Mouse (Mus musculus) embryonic fibroblast, embryonic 13.5 days (primary cell): ENCODE results near the gene Hsd3b5.

Source experiments
- CTCF ChIP-seq: IDR thresholded peaks from 2 replicates; pipeline ENCODE4 v1.5.1; 2011; ENCODE audit warnings: mild to moderate bottlenecking, control low read depth, low read length, moderate library complexity, borderline replicate concordance; ENCODE audit not compliant: insufficient read depth
- POLR2A ChIP-seq: IDR thresholded peaks from 2 replicates; pipeline ENCODE4 v1.6.1; 2011; ENCODE audit warnings: low read depth, mild to moderate bottlenecking, control low read depth, low read length, moderate library complexity

GRCm38 (mm10) chr3:98587721-98588120, 42.3 kb downstream of the Hsd3b5 start:
- TF ChIP-seq CTCF (no peak), POLR2A (no peak)
